Mouse (Mus musculus): ENCODE measurements at regions not wholly inside any gene's neighbourhood (a gene's known extent, or its start where the extent isn't known, plus 50 kb on each side); places are given as distances from the start of the nearest gene placed in this dataset.
"Not testable (repeated sequence)": the region's sequence is repeated elsewhere in the genome, so short reads cannot be mapped to it uniquely, and the experiment has no call there.

- DNase-seq, result not testable (repeated sequence)
These were observed 1000.2 kb downstream of the Kcnt2 start for GRCm38 (mm10) chr1:141246125-141246524.

GRCm38 (mm10) chr1:141274738-141275137, 1028.8 kb downstream of the Kcnt2 start:
- no peak for DNase-seq

GRCm38 (mm10) chr1:141281513-141281912, 1035.6 kb downstream of the Kcnt2 start:
- DNase-seq, result no peak

DNA sequence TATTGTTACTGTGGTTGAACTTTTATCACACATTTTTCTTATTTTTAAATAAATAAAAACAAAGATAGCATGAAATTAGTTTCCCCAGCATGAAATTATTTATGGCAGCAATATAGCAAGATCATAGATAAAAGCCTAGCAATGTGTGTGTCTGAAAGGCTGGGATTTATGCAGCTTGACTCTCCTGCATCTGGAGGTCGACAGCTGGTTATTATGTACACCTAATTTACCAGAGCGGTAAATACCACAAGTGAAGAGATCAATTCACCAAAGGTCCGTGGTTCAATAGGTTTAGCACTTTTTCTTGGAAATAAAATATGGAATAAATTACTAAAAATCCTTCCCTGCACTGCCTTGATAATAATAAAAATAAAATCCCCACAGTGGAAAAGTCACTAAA, 1077.0 kb downstream of the Kcnt2 start:
- DNase-seq, result no peak

DNA sequence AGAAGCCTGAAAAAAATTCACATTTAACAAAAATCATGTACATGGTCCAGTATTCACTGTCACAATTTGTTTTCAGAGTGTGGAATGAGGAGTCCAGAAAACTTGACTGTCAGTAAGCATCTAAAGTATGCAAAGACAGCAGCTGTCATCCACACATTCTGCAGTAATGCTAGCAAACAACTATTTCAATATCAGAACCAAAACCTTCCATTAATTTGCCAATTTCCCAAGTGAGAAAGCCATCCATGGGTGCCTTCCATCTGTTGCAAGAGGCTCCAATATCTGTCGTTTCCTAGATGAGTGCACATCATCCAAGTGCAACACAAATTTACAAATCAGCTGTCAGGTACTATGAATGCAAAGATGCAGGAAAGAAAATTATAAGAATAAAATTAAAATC, 1092.1 kb downstream of the Kcnt2 start:
- peak; percentile 36 for DNase-seq

GRCm38 (mm10) chr1:141369447-141369846, 1123.5 kb downstream of the Kcnt2 start:
- DNase-seq, result no peak

GRCm38 (mm10) chr1:141375966-141376365, 1130.0 kb downstream of the Kcnt2 start:
- no peak for DNase-seq

DNA sequence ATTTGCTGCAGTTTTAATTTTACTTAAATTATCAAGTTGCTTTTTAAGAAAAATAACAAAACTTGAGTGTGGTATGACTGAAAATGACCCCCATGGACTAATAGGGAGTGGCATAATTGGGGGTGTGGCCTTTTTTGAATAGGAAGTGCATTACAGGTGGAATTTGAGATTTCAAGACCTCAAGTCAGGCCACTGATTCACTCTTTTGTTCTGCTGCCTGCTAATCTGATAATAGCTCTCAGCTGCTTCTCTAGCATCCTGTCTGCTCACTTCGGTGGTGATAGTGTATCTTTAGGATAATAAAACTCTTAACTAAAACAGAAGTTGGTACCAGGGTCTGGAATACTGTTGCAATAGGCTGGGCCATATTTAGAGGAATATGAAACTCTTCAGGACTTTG, 1155.4 kb downstream of the Kcnt2 start:
- DNase-seq, result no peak

DNA sequence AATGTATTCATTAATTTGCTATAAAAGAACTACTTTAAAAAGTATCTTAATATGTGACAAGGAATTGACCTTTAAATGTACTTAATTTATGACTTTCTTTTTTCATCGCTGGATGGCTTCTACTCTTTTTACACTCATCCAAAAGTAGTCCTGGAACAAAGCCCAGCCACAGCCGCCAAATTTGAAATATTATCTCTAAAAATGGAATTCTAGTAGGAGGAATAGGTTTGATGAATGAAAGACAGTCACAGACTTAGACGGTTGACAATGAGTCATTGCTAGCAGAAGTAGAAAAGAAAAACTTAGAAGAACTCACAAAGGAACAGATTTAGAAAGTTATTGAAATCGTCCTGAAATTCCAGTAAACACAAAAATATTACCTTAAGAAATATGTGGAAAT, 1183.7 kb downstream of the Kcnt2 start:
- DNase-seq, result peak; percentile 42

DNA sequence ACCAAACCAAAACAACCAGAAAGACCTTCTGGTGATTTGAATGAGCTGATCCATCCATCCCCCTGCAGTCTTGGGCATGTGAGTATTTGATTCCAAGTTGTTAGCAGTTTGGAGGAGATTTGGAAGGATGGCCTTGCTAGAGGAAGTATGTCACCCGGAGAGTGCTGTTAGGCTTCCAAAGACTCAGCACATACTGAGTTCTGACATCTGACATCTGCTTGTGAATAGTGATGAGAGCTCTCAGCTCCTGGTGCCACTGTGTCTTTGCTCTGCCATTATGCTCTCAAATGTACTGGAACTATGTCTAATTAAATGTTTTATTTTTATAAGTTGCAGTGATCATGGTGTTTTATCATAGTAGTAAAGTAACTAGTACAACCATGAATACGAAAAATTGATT, 1184.2 kb downstream of the Kcnt2 start:
- DNase-seq, result no peak

- no peak for DNase-seq
These were observed 1189.5 kb downstream of the Kcnt2 start for GRCm38 (mm10) chr1:141435452-141435851.

DNA sequence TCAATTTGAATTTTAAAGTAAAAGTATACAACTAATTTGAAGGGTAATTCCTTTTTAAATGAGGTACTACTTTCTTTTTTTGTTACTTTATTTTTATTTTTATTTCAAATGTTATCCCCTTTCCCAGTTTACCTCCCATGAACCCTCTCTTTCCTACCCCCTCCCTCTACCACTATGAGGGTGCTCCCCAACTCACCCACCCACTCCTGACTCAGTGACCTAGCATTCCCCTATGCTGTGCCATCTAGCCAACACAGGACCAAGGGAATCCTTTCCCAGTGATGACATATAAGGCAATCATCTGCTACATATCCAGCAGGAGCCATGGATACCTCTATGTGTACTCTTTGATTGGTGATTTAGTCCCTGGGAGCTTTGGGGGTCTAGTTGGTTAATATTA, 1194.3 kb downstream of the Kcnt2 start:
- no peak for DNase-seq

DNA sequence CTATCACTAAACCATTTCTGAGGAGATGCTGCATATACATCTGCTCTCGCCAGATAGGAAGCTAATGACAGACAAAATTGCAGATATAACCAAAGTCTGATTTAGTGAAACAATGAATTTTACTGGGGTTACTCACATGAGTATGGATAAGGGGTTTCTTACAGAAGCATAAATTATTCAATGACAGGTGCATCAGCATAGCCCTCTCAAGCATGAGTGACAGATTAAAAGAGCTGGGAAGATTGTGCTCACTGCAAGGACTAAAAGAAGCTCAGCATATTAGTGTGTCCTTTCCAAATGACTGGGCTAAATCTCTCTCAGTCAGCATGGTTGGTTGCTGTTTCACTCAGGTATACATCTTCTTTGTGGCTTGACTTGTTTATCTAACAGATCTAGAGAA, 1205.0 kb downstream of the Kcnt2 start:
- no peak for DNase-seq

DNA sequence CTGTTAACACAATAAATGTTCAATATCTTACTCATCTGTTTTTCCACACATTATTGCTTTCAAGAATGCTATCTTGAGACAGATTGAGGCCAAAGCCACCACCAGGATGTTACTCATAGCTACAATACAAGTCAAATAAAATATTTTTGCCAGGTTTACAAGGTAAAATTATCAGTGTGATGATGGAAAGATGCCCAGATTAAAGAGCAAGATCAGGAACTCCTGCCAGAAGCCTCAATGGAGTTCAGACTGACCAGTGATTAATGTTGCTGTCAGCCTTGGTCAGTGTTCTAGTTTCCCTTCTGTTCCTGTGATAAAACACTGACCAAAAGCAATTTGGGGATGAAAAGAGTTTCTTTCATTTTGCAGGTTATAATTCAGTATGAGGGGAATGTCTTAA, 1218.6 kb downstream of the Kcnt2 start:
- DNase-seq, result no peak
